Mouse (Mus musculus): ENCODE measurements around the gene Epb41l2. TPM values are rescaled to one million over a fixed set of nuclear protein-coding genes. Genes with fewer than 3 reads are reported as not detected.

Epb41l2 gene
- total RNA-seq, 4 experiments from 2014 or later: 104 to 132 (median 122) TPM

- DNase-seq (ENCODE audit: low spot score in 2 of 2): no peak
Measured at GRCm38 (mm10) chr10:25571319-25572240, 212.0 kb downstream of the Epb41l2 start.

Other genes starting within 250 kb of the Epb41l2 start
- gene Akap7, start 51.9 kb upstream of the Epb41l2 start, total RNA-seq (2022): 10 to 100 TPM; 68.4 to 76.6 (median 72.1) TPM
- gene Smlr1, start 176.5 kb downstream of the Epb41l2 start, total RNA-seq (2022): not detected